Comparison of ENCODE assay signal across 8 mouse cellular contexts in genomic region chr10:62650881-62651810, GRCm38 (mm10). TPM values are rescaled to one million over a fixed set of nuclear protein-coding genes. Genes with fewer than 3 reads are reported as not detected.
DNase-seq lines count a peak whose midpoint lies in the region; ATAC-seq and TF ChIP-seq lines count a peak whose summit lies in the region.

Gene Ddx50 (minus strand): TSS chr10:62651218.

- under 1% methylated on average over 89 of the region's 89 CpGs for WGBS in hindbrain, embryonic 10.5 days
- 1% methylated on average over 79 of the region's 89 CpGs for WGBS in lung, postnatal 0 days

- peak within 1 kb of the TSS; percentile 95 for H3K4me3 ChIP-seq in hindbrain, embryonic 10.5 days
- H3K4me3 ChIP-seq in lung, postnatal 0 days (ENCODE audit: low read depth, low read length): peak within 1 kb of the TSS; percentile 67

- peak within 1 kb of the TSS; percentile 72 for H3K4me2 ChIP-seq in lung, postnatal 0 days (replicated peaks; ENCODE audit: low read depth, low read length)

- peak within 1 kb of the TSS; percentile 97 for H3K27ac ChIP-seq in hindbrain, embryonic 10.5 days
- peak within 1 kb of the TSS; percentile 83 for H3K27ac ChIP-seq in lung, postnatal 0 days (ENCODE audit: low read length)

- H3K36me3 ChIP-seq in hindbrain, embryonic 10.5 days: peaks cover 20% of the 10 kb centered on the region
- no peaks in the 10 kb centered on the region for H3K36me3 ChIP-seq in lung, postnatal 0 days (ENCODE audit: insufficient read depth, low read length)

- no peak for TF ChIP-seq EP300 in lung, postnatal 0 days (IDR thresholded peaks at IDR 0.05)

- H3K4me1 ChIP-seq in hindbrain, embryonic 10.5 days (replicated peaks): peaks cover 20% of the 10 kb centered on the region
- H3K4me1 ChIP-seq in lung, postnatal 0 days (ENCODE audit: insufficient read depth, low read depth, low read length): peaks cover 8% of the 10 kb centered on the region; the same call in 1 of the 2 replicates

- peak within 1 kb of the TSS; percentile 58 for H3K9ac ChIP-seq in lung, postnatal 0 days (replicated peaks; ENCODE audit: low read depth)

- 0 out of 2 replicates have a peak, but pooled peaks have one; percentile 4 for TF ChIP-seq CTCF in lung, postnatal 0 days (IDR thresholded peaks at IDR 0.05)

- H3K9me3 ChIP-seq in hindbrain, embryonic 10.5 days: no peaks in the 10 kb centered on the region
- no peaks in the 10 kb centered on the region for H3K9me3 ChIP-seq in lung, postnatal 0 days (ENCODE audit: low read length)

- no peaks in the 10 kb centered on the region for H3K27me3 ChIP-seq in hindbrain, embryonic 10.5 days (ENCODE audit: insufficient read depth, poor library complexity, severe bottlenecking)
- no peaks in the 10 kb centered on the region for H3K27me3 ChIP-seq in lung, postnatal 0 days (replicated peaks; ENCODE audit: insufficient read depth, low read length)

- peak; percentile 99 for DNase-seq in MN1 (ENCODE audit: low spot score)
- DNase-seq in cerebellum, adult 9-10 months: peak; percentile 99
- peak; percentile 100 for DNase-seq in hindbrain, embryonic 10.5 days (ENCODE audit: low spot score)
- peak; percentile 100 for DNase-seq in layer of hippocampus, adult 9-11 months
- DNase-seq in lung, postnatal 0 days (ENCODE audit: low spot score): peak; percentile 100
- peak; percentile 97 for DNase-seq in ovary, postnatal 14 days (ENCODE audit: low spot score)
- peak; percentile 98 for DNase-seq in thymus, postnatal 14 days

- ATAC-seq in frontal cortex, adult (ENCODE audit: low TSS enrichment): peak; percentile 98
- peak; percentile 99 for ATAC-seq in lung, postnatal 0 days

RNA-seq across cellular contexts. Expression of gene Ddx50, which starts in this region (rescaled TPM):
- 95.7 and 99.7 TPM in 2 replicates for polyA plus RNA-seq in hindbrain, embryonic 10.5 days (2016; fragmentation: Nextera tagmentation; extraction: Ambion mirVana)
- 83.9 and 89.9 TPM in 2 replicates for polyA plus RNA-seq in lung, postnatal 0 days (2015; fragmentation: Nextera tagmentation; extraction: Ambion mirVana)

Comparison
In these comparisons a context has a peak if more than half of its experiments do, and no peak if none do; other contexts are left out.
1. Peak in every context shown above with its lines: DNase-seq, ATAC-seq, H3K4me3 ChIP-seq and H3K27ac ChIP-seq.